Mouse (Mus musculus) small intestine, adult 2 months (tissue): ENCODE data around the gene Dnajb11. TPM values are rescaled to one million over a fixed set of nuclear protein-coding genes. Genes with fewer than 3 reads are reported as not detected.

Source experiments
- H3K27ac ChIP-seq: fragments of 200-500 bp; 2 replicates; pipeline ENCODE4 v1.5.1; 2012; ENCODE audit warnings: low read depth, low read length, control low read depth, inconsistent platforms; ENCODE audit not compliant: insufficient read depth
- H3K27me3 ChIP-seq: fragments of 200-500 bp; 2 replicates; pipeline ENCODE4 v1.6.1; 2012; ENCODE audit warnings: mild to moderate bottlenecking, moderate library complexity, low read length, inconsistent platforms; ENCODE audit not compliant: control insufficient read depth, insufficient read depth
- H3K36me3 ChIP-seq: fragments of 200-500 bp; 2 replicates; pipeline ENCODE4 v1.6.1; 2012; ENCODE audit warnings: mild to moderate bottlenecking, low read length, control low read depth, inconsistent platforms; ENCODE audit not compliant: control insufficient read depth, insufficient read depth
- H3K4me1 ChIP-seq: fragments of 200-500 bp; 2 replicates; pipeline ENCODE4 v1.6.1; 2012; ENCODE audit warnings: low read length, inconsistent platforms, mixed read lengths; ENCODE audit not compliant: control insufficient read depth, insufficient read depth, insufficient read length
- H3K4me3 ChIP-seq: fragments of 200-500 bp; 2 replicates; pipeline ENCODE4 v1.5.1; 2012; ENCODE audit warnings: low read depth, mild to moderate bottlenecking, control low read depth, inconsistent platforms, low read length, moderate library complexity
- CTCF ChIP-seq: fragments of 200-500 bp; IDR thresholded peaks from 2 replicates; pipeline ENCODE4 v1.5.1; 2012; ENCODE audit warnings: low read depth, mild to moderate bottlenecking, control low read depth, inconsistent platforms, low read length, moderate library complexity, mixed read lengths; ENCODE audit not compliant: insufficient replicate concordance, insufficient read length; ENCODE audit errors: extremely low read depth
- POLR2A ChIP-seq: fragments of 200-500 bp; IDR thresholded peaks from 2 replicates; pipeline ENCODE4 v1.6.1; 2012; ENCODE audit warnings: low read depth, mild to moderate bottlenecking, control low read depth, inconsistent platforms, low read length, moderate library complexity
- WGBS: fragments of 180-500 bp; shearing (Covaris S2); methylation state at CpG from one replicate; pipeline ENCODE4 v1.1.7; 2018; 5-methylcytosine and 5-hydroxymethylcytosine counted together
- polyA plus RNA-seq: library from polyadenylated mRNA; depleted of rRNA; stranded (reverse); fragments of >200 nt; gene quantifications from 2 replicates; pipeline ENCODE4 v1.2.3, GENCODE M21; 2012

The Dnajb11 gene
- polyA plus RNA-seq, 1 experiment = 19.6 TPM

DNA sequence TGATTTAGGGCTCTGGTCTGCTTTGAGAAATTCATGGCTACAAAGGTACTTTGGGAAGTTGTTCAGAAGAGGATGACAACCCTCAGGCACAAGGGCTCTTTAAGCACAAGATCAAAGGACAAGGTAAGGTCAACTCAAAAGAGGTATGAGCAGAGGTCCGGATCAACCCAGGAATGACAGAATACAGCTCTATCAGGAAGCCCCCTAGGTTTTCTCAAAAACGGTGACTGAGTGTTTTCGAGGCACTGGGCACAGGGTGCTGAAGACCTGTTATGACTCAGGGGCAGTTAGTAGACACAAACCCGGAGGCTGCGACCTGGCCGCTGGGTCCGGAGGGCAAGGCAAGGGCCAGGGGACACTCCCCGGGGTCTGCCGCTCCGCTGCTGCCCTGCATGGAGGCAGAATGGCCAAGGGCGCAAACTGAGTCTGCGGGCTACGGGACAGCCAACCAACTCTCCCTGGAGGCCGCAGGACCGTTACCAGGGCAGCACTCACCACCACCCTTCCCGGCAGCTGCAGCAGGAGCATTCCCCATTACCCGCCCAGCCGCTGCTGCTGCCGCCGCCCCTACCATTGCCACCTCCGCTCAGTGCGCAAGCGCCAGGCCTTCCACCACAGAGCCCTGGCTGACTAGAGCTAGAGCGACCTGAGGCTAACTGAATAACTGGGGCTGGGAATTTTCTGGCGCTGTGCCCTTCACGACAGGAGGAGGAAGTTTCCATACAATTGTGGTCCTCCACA lies 13.4 kb upstream of the Dnajb11 start:
- peak overlapping the region; percentile 19 for H3K27ac ChIP-seq
- TF ChIP-seq CTCF (no peak), POLR2A (0 out of 2 replicates have a peak, but pooled peaks have one; percentile 21)
- H3K27me3 ChIP-seq = no peaks in the 10 kb centered on the region
- peaks cover 7% of the 10 kb centered on the region for H3K4me1 ChIP-seq
- peaks cover 16% of the 10 kb centered on the region for H3K36me3 ChIP-seq
- peak overlapping the region; percentile 67 for H3K4me3 ChIP-seq
- 5% methylated on average over 26 of the region's 26 CpGs for WGBS

DNA sequence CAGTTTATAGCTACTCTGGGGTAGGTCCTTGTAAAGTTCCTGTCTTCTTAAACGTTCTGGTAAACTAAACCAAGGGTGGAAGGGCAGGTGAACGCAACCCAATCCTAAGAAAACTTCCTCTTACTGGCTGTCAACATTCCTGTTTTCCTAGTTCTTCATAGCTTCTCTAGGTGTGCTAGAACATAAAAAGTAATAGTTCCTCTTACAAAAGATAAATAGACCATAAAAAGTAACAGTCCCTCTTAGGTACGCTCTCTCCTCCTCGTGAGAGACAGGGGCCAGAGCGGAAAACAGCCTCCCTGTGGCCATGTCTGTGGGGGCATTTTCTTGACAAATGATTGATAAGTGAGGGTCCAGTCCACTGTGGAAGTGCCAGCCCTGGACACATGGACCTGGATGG lies 12.8 kb upstream of the Dnajb11 start:
- no peaks in the 10 kb centered on the region for H3K27me3 ChIP-seq
- H3K27ac ChIP-seq = peak overlapping the region; percentile 17; the same call in 1 of the 2 replicates
- TF ChIP-seq CTCF (no peak), POLR2A (no peak)
- H3K4me1 ChIP-seq = peaks cover 7% of the 10 kb centered on the region
- H3K36me3 ChIP-seq = peaks cover 13% of the 10 kb centered on the region
- 16% methylated on average over 5 of the region's 5 CpGs for WGBS
- H3K4me3 ChIP-seq = no peak overlapping the region

DNA sequence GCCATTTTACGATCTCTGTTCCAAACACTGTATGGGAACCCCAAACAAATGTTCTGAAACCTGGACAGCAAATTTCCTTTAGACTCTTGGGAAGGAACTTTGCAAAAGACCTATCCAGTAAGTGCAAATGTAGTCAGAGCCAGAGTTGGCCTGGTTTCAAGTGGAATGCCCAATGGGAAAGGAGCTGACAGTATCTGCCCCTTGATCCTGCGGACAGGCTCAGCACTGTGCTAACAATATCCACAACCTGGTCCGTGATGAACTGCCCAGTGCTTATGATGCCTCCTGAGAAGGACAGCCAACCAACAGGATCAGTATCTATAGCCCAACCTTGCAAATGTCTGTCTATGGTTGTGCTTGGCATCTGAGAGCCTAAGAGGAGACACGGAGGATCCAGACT lies 12.2 kb upstream of the Dnajb11 start:
- peaks cover 8% of the 10 kb centered on the region for H3K36me3 ChIP-seq
- H3K4me3 ChIP-seq = no peak overlapping the region
- 61% methylated on average over 4 of the region's 4 CpGs for WGBS
- H3K27me3 ChIP-seq = no peaks in the 10 kb centered on the region
- H3K4me1 ChIP-seq = peaks cover 7% of the 10 kb centered on the region
- H3K27ac ChIP-seq = no peak overlapping the region
- no peak for TF ChIP-seq POLR2A
- TF ChIP-seq CTCF = no peak

DNA sequence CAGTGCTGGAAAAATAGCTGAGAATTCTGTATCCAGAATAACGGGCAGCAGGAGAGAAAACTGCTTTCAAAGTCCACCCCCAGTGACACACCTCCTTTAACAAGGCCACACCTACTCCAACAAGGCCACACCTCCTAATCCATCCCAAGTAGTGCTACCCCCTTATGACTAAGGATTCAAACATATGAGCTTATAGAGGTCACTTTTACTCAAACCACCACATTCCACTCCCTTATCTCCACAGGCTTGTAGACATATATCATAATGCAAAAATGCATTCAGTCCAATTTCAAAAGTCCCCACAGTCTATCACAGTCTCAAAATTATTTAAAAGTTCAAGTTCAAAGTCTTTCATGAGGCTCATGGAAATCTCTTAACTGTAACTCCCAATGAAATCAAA lies 10.0 kb upstream of the Dnajb11 start:
- no peaks in the 10 kb centered on the region for H3K27me3 ChIP-seq
- no peak overlapping the region for H3K27ac ChIP-seq
- H3K36me3 ChIP-seq = no peaks in the 10 kb centered on the region
- TF ChIP-seq POLR2A = no peak
- no peak for TF ChIP-seq CTCF
- H3K4me3 ChIP-seq = no peak overlapping the region
- 72% methylated on average over 1 of the region's 1 CpGs for WGBS
- H3K4me1 ChIP-seq = peaks cover 7% of the 10 kb centered on the region

DNA sequence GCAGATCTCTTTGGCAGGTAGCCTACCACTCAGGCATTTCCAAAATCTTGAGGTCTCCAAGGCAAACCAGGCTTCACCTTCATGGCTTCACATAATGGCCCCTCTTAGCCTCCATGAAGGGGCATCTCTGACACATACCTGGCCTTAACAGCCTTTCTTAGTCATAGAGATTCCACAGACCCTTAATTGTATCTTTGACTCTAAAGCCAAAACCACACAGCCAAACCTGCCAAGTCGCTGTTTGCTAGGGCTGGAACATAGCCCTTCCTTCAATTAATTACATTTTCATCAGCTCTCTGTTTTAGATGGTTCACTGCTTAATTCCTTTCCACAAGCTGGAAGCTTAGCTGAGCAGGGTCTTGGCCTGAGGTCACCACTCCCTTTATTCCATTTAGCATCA lies 9.3 kb upstream of the Dnajb11 start:
- no peak for TF ChIP-seq POLR2A
- H3K27me3 ChIP-seq = no peaks in the 10 kb centered on the region
- H3K36me3 ChIP-seq = no peaks in the 10 kb centered on the region
- H3K27ac ChIP-seq = no peak overlapping the region
- no peak overlapping the region for H3K4me3 ChIP-seq
- peaks cover 7% of the 10 kb centered on the region for H3K4me1 ChIP-seq
- 88% methylated on average over 1 of the region's 1 CpGs for WGBS

DNA sequence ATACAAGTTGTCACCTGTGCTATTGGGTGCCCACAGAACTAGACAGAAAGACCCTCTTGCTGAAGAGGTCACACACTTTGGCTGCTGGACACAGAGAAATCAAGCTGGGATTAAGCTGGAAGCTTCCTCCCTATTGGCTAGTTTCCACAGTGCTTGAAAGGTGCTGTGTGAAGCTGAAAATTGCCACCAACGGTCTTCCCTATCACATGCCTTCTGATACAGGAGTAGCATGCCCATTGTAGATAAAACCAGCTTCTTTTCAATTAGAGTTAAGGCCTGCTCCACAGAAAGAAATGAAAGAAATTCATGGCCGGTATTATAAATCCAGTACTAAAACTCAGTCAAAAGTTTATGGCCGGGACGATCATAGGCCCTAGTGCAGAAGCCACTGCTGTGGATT lies 4.9 kb upstream of the Dnajb11 start:
- Histone ChIP-seq H3K36me3 (no peaks in the 10 kb centered on the region), H3K27ac (no peak overlapping the region), H3K27me3 (no peaks in the 10 kb centered on the region), H3K4me1 (no peaks in the 10 kb centered on the region), H3K4me3 (no peak overlapping the region)
- TF ChIP-seq CTCF = no peak
- no peak for TF ChIP-seq POLR2A
- 84% methylated on average over 4 of the region's 4 CpGs for WGBS

DNA sequence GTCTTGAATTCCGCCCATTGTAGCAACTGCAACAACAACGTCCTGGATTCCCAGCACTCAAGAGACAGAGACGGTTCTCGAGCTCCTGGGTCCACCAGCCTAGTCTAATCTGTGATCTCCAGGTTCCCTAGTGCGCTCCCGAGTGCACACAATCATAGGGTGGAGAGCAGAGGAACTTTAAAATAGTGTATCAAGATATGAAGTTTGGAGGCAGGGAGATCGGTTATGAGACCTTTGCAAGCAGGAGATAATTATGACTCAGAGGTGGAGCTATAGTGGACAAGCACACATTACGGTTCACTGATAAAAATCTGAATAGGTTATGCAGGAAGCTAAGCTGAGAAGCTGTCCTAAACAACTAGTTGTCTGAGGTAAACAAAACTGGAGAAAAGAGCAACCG lies 872 bp upstream of the Dnajb11 start:
- 5% methylated on average over 9 of the region's 9 CpGs for WGBS
- TF ChIP-seq CTCF (no peak), POLR2A (no peak)

More for the DNA sequence above, 872 bp upstream of the Dnajb11 start:
- peak overlapping the region; percentile 70 for H3K4me3 ChIP-seq
- H3K4me1 ChIP-seq = no peaks in the 10 kb centered on the region
- peak overlapping the region; percentile 92 for H3K27ac ChIP-seq
- H3K27me3 ChIP-seq = no peaks in the 10 kb centered on the region
- H3K36me3 ChIP-seq = 0 out of 2 replicates have a peak, but pooled peaks cover 1% of the 10 kb centered on the region
